Mouse (Mus musculus) adrenal gland, adult 18-20 months (tissue): Measurements from ENCODE around the gene Pate1. TPM values are rescaled to one million over a fixed set of nuclear protein-coding genes. Genes with fewer than 3 reads are reported as not detected.

Experiments
- DNase-seq, 2 experiments: peaks; one replicate each; pipeline ENCODE4 v3.0.0; 2021 to 2022; ENCODE audit warnings: low spot score in 2 of 2
- long read RNA-seq, 2 experiments: library from polyadenylated mRNA; stranded (forward); transcript quantifications; one replicate each; pipeline ENCODE4 v2.0.0; 2021
- total RNA-seq, 2 experiments: library from RNA; stranded (reverse); gene quantifications; 1 replicate in 1 of 2; 2 replicates in 1 of 2; pipeline ENCODE4 v1.2.3; 2021

Pate1 gene
- total RNA-seq = not detected
- long read RNA-seq, experiment 1 = 0 reads
- long read RNA-seq, experiment 2 = 0 reads

DNA sequence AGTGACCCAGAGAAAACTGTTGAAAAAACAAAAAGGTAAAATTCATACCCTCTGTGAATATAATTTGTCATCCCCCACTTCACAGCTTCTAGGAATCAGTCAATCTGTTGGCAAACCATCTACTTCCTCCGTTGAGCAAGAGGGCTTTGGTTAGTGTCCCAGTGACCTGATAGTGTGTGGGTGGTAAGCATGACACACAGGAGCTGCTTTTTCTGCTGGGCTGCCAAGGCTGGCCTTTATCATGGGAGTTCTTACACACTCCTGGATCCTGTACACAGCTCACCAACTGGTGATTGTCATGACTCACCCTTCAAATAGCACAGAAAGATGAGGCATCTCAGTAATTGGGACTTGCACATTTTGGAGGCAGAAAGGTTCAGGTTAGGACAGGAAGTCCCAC is at the start of gene Pate1:
Gene Pate1, minus strand, starts transcription at position 378 of the 400 bp plus-strand sequence.
- no peak for DNase-seq

DNA sequence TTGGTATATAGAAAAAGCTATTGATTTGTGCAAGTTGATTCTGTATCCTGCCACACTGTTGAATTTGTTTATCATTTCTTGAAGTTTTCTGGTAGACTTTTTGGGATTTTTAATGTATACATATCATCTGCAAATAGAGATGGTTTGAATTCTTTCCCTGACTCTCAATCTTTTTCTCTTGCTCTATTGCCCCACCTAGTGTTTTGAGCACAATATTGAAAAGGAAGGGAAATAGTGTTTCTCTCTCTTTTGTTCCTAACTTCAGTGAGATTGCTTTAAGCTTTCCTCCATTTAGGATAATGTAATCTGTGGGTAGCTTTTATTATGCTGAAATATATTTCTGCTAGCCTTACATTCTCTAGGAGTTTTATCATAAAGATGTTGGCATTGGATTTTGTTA is 20.1 kb upstream of the Pate1 start:
- DNase-seq = no peak

GRCm38 (mm10) chr9:35691924-35692323 is 4.7 kb upstream of the Pate1 start:
- DNase-seq = no peak

DNA sequence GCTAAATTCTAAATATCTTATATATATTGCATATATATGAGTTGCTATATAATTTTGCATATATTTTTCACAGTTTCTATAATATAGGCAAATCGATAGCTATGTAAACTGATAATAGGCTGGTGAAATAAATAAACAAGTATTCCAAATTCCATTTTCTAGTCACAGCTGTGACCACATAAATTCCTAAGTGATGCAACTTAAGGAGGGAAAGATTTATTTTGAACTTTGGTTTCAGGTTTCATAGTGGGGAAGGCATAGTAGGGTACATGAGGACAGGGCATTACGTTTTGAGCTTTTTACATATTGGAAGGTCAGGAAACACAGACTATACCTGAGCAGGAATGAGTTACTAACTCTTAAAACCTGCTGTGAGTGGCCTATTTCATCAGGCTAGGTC is 13.6 kb downstream of the Pate1 start:
- DNase-seq = no peak

DNA sequence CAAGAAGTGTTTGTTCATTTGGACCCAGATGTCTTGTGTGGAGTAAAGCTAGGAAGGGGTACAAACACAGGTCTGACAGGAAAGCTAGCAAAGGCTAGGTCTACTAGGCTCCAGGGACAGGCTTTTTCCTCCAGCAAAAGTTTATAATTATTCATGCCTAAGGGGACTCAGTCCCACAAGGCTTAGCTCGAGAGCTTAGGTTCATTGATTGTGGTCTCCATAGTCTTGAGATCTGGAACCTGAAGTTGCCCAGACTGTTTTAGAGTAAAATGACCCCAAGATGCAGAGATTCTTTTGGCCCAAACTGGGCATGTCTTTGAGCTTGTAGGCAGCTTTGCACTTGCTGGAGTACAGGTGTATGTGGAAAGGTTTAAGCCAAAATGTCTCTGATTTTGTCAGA is 39.1 kb downstream of the Pate1 start, which contains the start of gene Pate3:
Gene Pate3, minus strand, starts transcription at position 101 of the 400 bp plus-strand sequence.
- DNase-seq = no peak

Other genes starting within 250 kb of the Pate1 start
- gene Gm1113, start 169.1 kb downstream of the Pate1 start, total RNA-seq = not detected
- 1 to 10 TPM; 1.0 to 1.1 TPM for gene Ddx25, start 128.9 kb downstream of the Pate1 start, total RNA-seq
- gene Pus3, start 128.8 kb downstream of the Pate1 start, total RNA-seq = 10 to 100 TPM in 1 of 2 experiments, 1 to 10 TPM in 1; 9.5 to 13.0 TPM
- under 1 TPM; 0.30 to 0.38 TPM for gene Pate2, start 117.1 kb downstream of the Pate1 start, total RNA-seq
- 1 to 10 TPM; 2.7 to 3.1 TPM for gene Hyls1, start 117.0 kb downstream of the Pate1 start, total RNA-seq
- gene Pate4, start 75.4 kb downstream of the Pate1 start, total RNA-seq = not detected
- not detected for gene Pate3, start 39.2 kb downstream of the Pate1 start, total RNA-seq
- not detected for gene Gm17677, start 53.7 kb upstream of the Pate1 start, total RNA-seq
- not detected for gene Gm17727, start 90.7 kb upstream of the Pate1 start, total RNA-seq
- not detected for gene Gm27235, start 102.7 kb upstream of the Pate1 start, total RNA-seq
- not detected for gene D730048I06Rik, start 102.7 kb upstream of the Pate1 start, total RNA-seq
- gene 9230110F15Rik, start 156.8 kb upstream of the Pate1 start, total RNA-seq = not detected
- not detected for gene 9230113P08Rik, start 221.0 kb upstream of the Pate1 start, total RNA-seq